Mouse (Mus musculus): ENCODE results near the gene Fas. TPM values are rescaled to one million over a fixed set of nuclear protein-coding genes. Genes with fewer than 3 reads are reported as not detected.

Gene Fas
- total and polyA plus RNA-seq, 3 experiments: 20.8 to 54.1 (median 38.3) TPM

Other genes starting within 250 kb of the Fas start
- gene Lipn, start 223.3 kb upstream of the Fas start, total RNA-seq (2012; rRNA removed): not detected in 2 replicates
- gene Lipn, start 223.3 kb upstream of the Fas start, total RNA-seq (2014; rRNA removed): not detected in 2 replicates
- not detected in 2 replicates for gene Lipn, start 223.3 kb upstream of the Fas start, polyA plus RNA-seq (2012; ENCODE audit: insufficient read length, low read depth)
- gene Lipm, start 189.7 kb upstream of the Fas start, total RNA-seq (2012; rRNA removed): not detected in 2 replicates
- not detected in 2 replicates for gene Lipm, start 189.7 kb upstream of the Fas start, total RNA-seq (2014; rRNA removed)
- not detected in 2 replicates for gene Lipm, start 189.7 kb upstream of the Fas start, polyA plus RNA-seq (2012; ENCODE audit: insufficient read length, low read depth)
- not detected in 2 replicates for gene Ankrd22, start 124.6 kb upstream of the Fas start, total RNA-seq (2012; rRNA removed)
- gene Ankrd22, start 124.6 kb upstream of the Fas start, total RNA-seq (2014; rRNA removed): not detected in 2 replicates
- gene Ankrd22, start 124.6 kb upstream of the Fas start, polyA plus RNA-seq (2012; ENCODE audit: insufficient read length, low read depth): not detected in 2 replicates
- 24.8 and 29.7 TPM in 2 replicates for gene Stambpl1, start 98.4 kb upstream of the Fas start, total RNA-seq (2012; rRNA removed)
- gene Stambpl1, start 98.4 kb upstream of the Fas start, total RNA-seq (2014; rRNA removed): 48.2 and 54.9 TPM in 2 replicates
- 37.9 and 40.6 TPM in 2 replicates for gene Stambpl1, start 98.4 kb upstream of the Fas start, polyA plus RNA-seq (2012; ENCODE audit: insufficient read length, low read depth)
- not detected in 2 replicates for gene Acta2, start 35.1 kb upstream of the Fas start, total RNA-seq (2012; rRNA removed)
- gene Acta2, start 35.1 kb upstream of the Fas start, total RNA-seq (2014; rRNA removed): 0.13 TPM in 1 of 2 replicates, not detected in the other
- gene Acta2, start 35.1 kb upstream of the Fas start, polyA plus RNA-seq (2012; ENCODE audit: insufficient read length, low read depth): 0.31 and 0.52 TPM in 2 replicates
- gene Ch25h, start 184.5 kb downstream of the Fas start, total RNA-seq (2012; rRNA removed): not detected in 2 replicates
- not detected in 2 replicates for gene Ch25h, start 184.5 kb downstream of the Fas start, total RNA-seq (2014; rRNA removed)
- not detected in 2 replicates for gene Ch25h, start 184.5 kb downstream of the Fas start, polyA plus RNA-seq (2012; ENCODE audit: insufficient read length, low read depth)
- 17.7 and 19.3 TPM in 2 replicates for gene Lipa, start 236.8 kb downstream of the Fas start, total RNA-seq (2012; rRNA removed)
- gene Lipa, start 236.8 kb downstream of the Fas start, total RNA-seq (2014; rRNA removed): 38.1 and 43.5 TPM in 2 replicates
- 55.7 and 63.4 TPM in 2 replicates for gene Lipa, start 236.8 kb downstream of the Fas start, polyA plus RNA-seq (2012; ENCODE audit: insufficient read length, low read depth)